Mouse (Mus musculus) stomach, postnatal 0 days (tissue): ENCODE measurements around the gene Eya3. TPM values are rescaled to one million over a fixed set of nuclear protein-coding genes. Genes with fewer than 3 reads are reported as not detected.
"Not testable (repeated sequence)": the region's sequence is repeated elsewhere in the genome, so short reads cannot be mapped to it uniquely, and the experiment has no call there.

Source experiments
- ATAC-seq: fragments of 200-750 bp; cut with Nextera tagmentation; 2 replicates; pipeline ENCODE4 v1.8.0; 2017; ENCODE audit not compliant: low FRiP score, low TSS enrichment
- DNase-seq: peaks from one replicate; pipeline ENCODE4 v3.0.0-alpha.2; 2016; ENCODE audit warnings: low spot score
- H3K27ac ChIP-seq: fragments of 300-500 bp; sonication (generic); replicated peaks from 2 replicates; pipeline ENCODE4 v1.5.1; 2014; ENCODE audit warnings: mild to moderate bottlenecking, control low read depth
- H3K27me3 ChIP-seq: fragments of 300-500 bp; sonication (generic); 2 replicates; pipeline ENCODE4 v1.6.1; 2014; ENCODE audit warnings: low read length; ENCODE audit not compliant: control insufficient read depth, insufficient read depth
- H3K36me3 ChIP-seq: fragments of 300-500 bp; sonication (generic); 2 replicates; pipeline ENCODE4 v1.6.1; 2014; ENCODE audit warnings: low read length, mixed read lengths; ENCODE audit not compliant: control insufficient read depth, insufficient read depth
- H3K4me1 ChIP-seq: fragments of 300-500 bp; sonication (generic); replicated peaks from 2 replicates; pipeline ENCODE4 v1.6.1; 2014; ENCODE audit warnings: antibody characterized with exemption; ENCODE audit not compliant: control insufficient read depth, insufficient read depth
- H3K4me2 ChIP-seq: fragments of 300-500 bp; sonication (generic); replicated peaks from 2 replicates; pipeline ENCODE4 v1.6.1; 2014; ENCODE audit warnings: low read depth, mild to moderate bottlenecking, control low read depth, moderate library complexity
- H3K4me3 ChIP-seq: fragments of 300-500 bp; sonication (generic); 2 replicates; pipeline ENCODE4 v1.5.1; 2014; ENCODE audit warnings: low read depth, low read length, control low read depth
- H3K9ac ChIP-seq: fragments of 300-500 bp; sonication (generic); 2 replicates; pipeline ENCODE4 v1.6.1; 2014; ENCODE audit warnings: mild to moderate bottlenecking, low read length, control low read depth, mixed read lengths
- H3K9me3 ChIP-seq: fragments of 300-500 bp; sonication (generic); 2 replicates; pipeline ENCODE4 v1.6.1; 2016; ENCODE audit warnings: low read length; ENCODE audit not compliant: control insufficient read depth
- CTCF ChIP-seq: IDR thresholded peaks from 2 replicates; pipeline ENCODE4 v1.5.1; 2016; ENCODE audit warnings: antibody characterized with exemption, low read depth, mild to moderate bottlenecking, moderate library complexity
- EP300 ChIP-seq: optimal IDR thresholded peaks from 2 replicates; pipeline ENCODE3; 2016; ENCODE audit warnings: antibody characterized with exemption
- WGBS: fragments of 180-500 bp; shearing (Covaris S2); extraction: QIAGEN DNeasy Blood & Tissue Kit; methylation state at CpG from one replicate; pipeline ENCODE4 v1.1.7; 2014; 5-methylcytosine and 5-hydroxymethylcytosine counted together
- polyA plus RNA-seq: library from polyadenylated mRNA; unstranded; fragments of >200 nt; fragmentation: Nextera tagmentation; extraction: Ambion mirVana; gene quantifications from 2 replicates; pipeline ENCODE4 v1.2.1, GENCODE M21; 2015

The Eya3 gene
- polyA plus RNA-seq, 1 experiment from 2014 or later = 10.4 TPM

- no peak overlapping the region for H3K4me3 ChIP-seq
- no peaks in the 10 kb centered on the region for H3K4me1 ChIP-seq
- H3K9me3 ChIP-seq = no peaks in the 10 kb centered on the region
- no peak overlapping the region for H3K27ac ChIP-seq
- H3K27me3 ChIP-seq = no peaks in the 10 kb centered on the region
- H3K36me3 ChIP-seq = no peaks in the 10 kb centered on the region
- DNase-seq = no peak
- H3K4me2 ChIP-seq = no peak overlapping the region
- ATAC-seq = no peak; the same call in 1 of the 2 replicates
- TF ChIP-seq EP300 (no peak), CTCF (peak; percentile 40)
- H3K9ac ChIP-seq = no peak overlapping the region
- 39% methylated on average over 3 of the region's 3 CpGs for WGBS
Measured at GRCm38 (mm10) chr4:132735894-132736293, 97.1 kb downstream of the Eya3 start.

GRCm38 (mm10) chr4:132737154-132737553 is 98.4 kb downstream of the Eya3 start:
- not testable (repeated sequence) for H3K4me1 ChIP-seq, H3K4me2 ChIP-seq, H3K9ac ChIP-seq, ATAC-seq, H3K36me3 ChIP-seq, DNase-seq, H3K9me3 ChIP-seq, H3K27me3 ChIP-seq, H3K4me3 ChIP-seq, H3K27ac ChIP-seq
- WGBS = 90% methylated on average over 9 of the region's 9 CpGs

- no peaks in the 10 kb centered on the region for H3K9me3 ChIP-seq
- no peak overlapping the region for H3K4me3 ChIP-seq
- WGBS = 88% methylated on average over 7 of the region's 7 CpGs
- H3K4me2 ChIP-seq = no peak overlapping the region
- no peak overlapping the region for H3K27ac ChIP-seq
- ATAC-seq (no peak), DNase-seq (no peak)
- H3K9ac ChIP-seq = no peak overlapping the region
- no peaks in the 10 kb centered on the region for H3K4me1 ChIP-seq
- no peak for TF ChIP-seq CTCF
- TF ChIP-seq EP300 = no peak
- no peaks in the 10 kb centered on the region for H3K27me3 ChIP-seq
- H3K36me3 ChIP-seq = no peaks in the 10 kb centered on the region
Measured at GRCm38 (mm10) chr4:132741491-132741890, 102.7 kb downstream of the Eya3 start.

- no peak overlapping the region for H3K9ac ChIP-seq
- H3K27me3 ChIP-seq = no peaks in the 10 kb centered on the region
- 72% methylated on average over 11 of the region's 11 CpGs for WGBS
- H3K36me3 ChIP-seq = no peaks in the 10 kb centered on the region
- H3K4me1 ChIP-seq = no peaks in the 10 kb centered on the region
- no peaks in the 10 kb centered on the region for H3K9me3 ChIP-seq
- ATAC-seq = no peak
- no peak overlapping the region for H3K4me2 ChIP-seq
- DNase-seq = no peak
- no peak overlapping the region for H3K27ac ChIP-seq
- no peak for TF ChIP-seq CTCF
- TF ChIP-seq EP300 = no peak
- H3K4me3 ChIP-seq = no peak overlapping the region
Measured at GRCm38 (mm10) chr4:132743992-132744911, 105.5 kb downstream of the Eya3 start.

DNA sequence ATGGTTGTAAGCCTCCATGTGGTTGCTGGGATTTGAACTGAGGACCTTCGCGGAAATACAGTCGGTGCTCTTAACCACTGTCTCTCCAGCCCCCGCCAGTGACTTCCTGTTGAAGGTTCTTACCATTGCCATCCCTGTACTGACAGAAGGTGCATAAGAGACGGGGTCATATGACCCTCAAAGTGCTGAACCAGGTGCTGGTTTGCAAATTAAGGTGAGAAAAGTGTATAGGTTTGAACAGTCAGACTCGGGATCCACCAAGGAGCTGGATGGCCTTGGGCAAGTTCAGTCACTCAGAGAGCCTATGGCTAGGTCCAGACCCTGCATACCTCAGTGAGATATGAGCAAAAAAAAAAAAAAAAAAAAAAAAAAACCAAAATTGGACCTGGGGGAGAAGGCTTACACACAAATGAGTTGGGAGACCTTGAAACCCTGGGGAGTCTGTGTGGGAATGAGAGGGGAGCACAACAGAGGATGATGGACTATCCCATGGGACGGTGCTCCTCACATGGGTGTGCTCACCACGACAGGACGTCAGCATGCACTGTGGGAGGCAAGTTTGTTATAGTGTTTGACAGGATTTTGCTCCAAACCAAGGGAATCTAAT is 108.2 kb downstream of the Eya3 start:
- Histone ChIP-seq H3K27ac (peak overlapping the region; percentile 78), H3K9ac (no peak overlapping the region), H3K4me1 (no peaks in the 10 kb centered on the region), H3K36me3 (no peaks in the 10 kb centered on the region), H3K9me3 (no peaks in the 10 kb centered on the region), H3K4me3 (no peak overlapping the region), H3K27me3 (no peaks in the 10 kb centered on the region), H3K4me2 (no peak overlapping the region)
- TF ChIP-seq CTCF = no peak
- TF ChIP-seq EP300 = no peak
- ATAC-seq (no peak), DNase-seq (no peak)
- 83% methylated on average over 9 of the region's 9 CpGs for WGBS

GRCm38 (mm10) chr4:132747664-132748259 is 109.0 kb downstream of the Eya3 start:
- Histone ChIP-seq H3K36me3 (no peaks in the 10 kb centered on the region), H3K4me1 (no peaks in the 10 kb centered on the region), H3K4me2 (peak overlapping the region; percentile 11; the same call in 1 of the 2 replicates), H3K4me3 (no peak overlapping the region), H3K27ac (peak overlapping the region; percentile 78), H3K27me3 (no peaks in the 10 kb centered on the region), H3K9me3 (no peaks in the 10 kb centered on the region), H3K9ac (no peak overlapping the region)
- 43% methylated on average over 9 of the region's 9 CpGs for WGBS
- TF ChIP-seq CTCF (no peak), EP300 (no peak)
- DNase-seq = peak; percentile 69
- peak; percentile 90 for ATAC-seq
